Mouse (Mus musculus): ENCODE results near the gene Piezo1. TPM values are rescaled to one million over a fixed set of nuclear protein-coding genes. Genes with fewer than 3 reads are reported as not detected.

Piezo1 gene
- polyA plus RNA-seq, 1 experiment from 2014 or later = 1.2 TPM

DNA sequence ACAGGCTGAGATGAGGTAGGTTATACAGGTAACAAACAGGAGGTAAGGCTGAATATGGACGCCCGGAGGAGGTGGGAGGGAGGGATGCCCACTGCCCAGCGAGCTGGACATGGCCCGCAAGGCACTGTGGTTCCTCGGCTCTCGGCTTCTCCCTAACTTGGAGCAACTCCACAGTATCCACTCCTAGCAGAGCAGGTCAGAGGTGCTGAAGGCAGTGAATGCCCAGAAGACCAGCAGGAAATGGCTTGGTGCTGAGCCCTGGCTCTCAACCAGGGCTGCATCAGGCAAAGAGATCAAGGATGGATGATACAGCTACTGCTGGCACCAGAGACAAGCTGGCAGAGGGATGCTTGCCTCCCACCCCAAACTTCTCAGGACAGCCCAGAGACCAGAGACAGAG is 26.6 kb downstream of the Piezo1 start:
- no peaks in the 10 kb centered on the region for H3K36me3 ChIP-seq (ENCODE audit: control insufficient read depth, insufficient read depth, low read length)
- DNase-seq (ENCODE audit: low spot score) (no peak), ATAC-seq (peak; percentile 22; the same call in 1 of the 2 replicates)
- no peak overlapping the region; the same call in 1 of the 2 replicates for H3K9ac ChIP-seq (ENCODE audit: low read length)
- H3K4me3 ChIP-seq (ENCODE audit: low read depth, low read length) = no peak overlapping the region
- H3K27ac ChIP-seq (ENCODE audit: low read depth, low read length) = no peak overlapping the region
- H3K27me3 ChIP-seq (replicated peaks; ENCODE audit: control insufficient read depth, insufficient read depth, low read length) = no peaks in the 10 kb centered on the region
- H3K4me2 ChIP-seq (ENCODE audit: low read length) = peak overlapping the region; percentile 44
- no peaks in the 10 kb centered on the region for H3K9me3 ChIP-seq (replicated peaks; ENCODE audit: control insufficient read depth, low read length)
- peaks cover 19% of the 10 kb centered on the region for H3K4me1 ChIP-seq (ENCODE audit: control insufficient read depth, insufficient read depth, low read length)
- WGBS = 46% methylated on average over 6 of the region's 6 CpGs

GRCm38 (mm10) chr8:122523652-122524360 is 27.3 kb downstream of the Piezo1 start:
- no peaks in the 10 kb centered on the region for H3K36me3 ChIP-seq (ENCODE audit: control insufficient read depth, insufficient read depth, low read length)
- H3K4me3 ChIP-seq (ENCODE audit: low read depth, low read length) = no peak overlapping the region
- 9% methylated on average over 23 of the region's 23 CpGs for WGBS
- peak; percentile 86 for DNase-seq (ENCODE audit: low spot score)
- no peaks in the 10 kb centered on the region for H3K9me3 ChIP-seq (replicated peaks; ENCODE audit: control insufficient read depth, low read length)
- peak overlapping the region; percentile 44 for H3K4me2 ChIP-seq (ENCODE audit: low read length)
- H3K27me3 ChIP-seq (replicated peaks; ENCODE audit: control insufficient read depth, insufficient read depth, low read length) = no peaks in the 10 kb centered on the region
- H3K27ac ChIP-seq (ENCODE audit: low read depth, low read length) = peak overlapping the region; percentile 52
- H3K4me1 ChIP-seq (ENCODE audit: control insufficient read depth, insufficient read depth, low read length) = peaks cover 19% of the 10 kb centered on the region
- peak overlapping the region; percentile 45; the same call in 1 of the 2 replicates for H3K9ac ChIP-seq (ENCODE audit: low read length)
- ATAC-seq = peak; percentile 85

GRCm38 (mm10) chr8:122522796-122523651 is 28.1 kb downstream of the Piezo1 start:
- ATAC-seq = no peak; the same call in 1 of the 2 replicates
- H3K27ac ChIP-seq (ENCODE audit: low read depth, low read length) = peak overlapping the region; percentile 52
- H3K9ac ChIP-seq (ENCODE audit: low read length) = 0 out of 2 replicates have a peak overlapping the region, but pooled peaks have one; percentile 45

DNA sequence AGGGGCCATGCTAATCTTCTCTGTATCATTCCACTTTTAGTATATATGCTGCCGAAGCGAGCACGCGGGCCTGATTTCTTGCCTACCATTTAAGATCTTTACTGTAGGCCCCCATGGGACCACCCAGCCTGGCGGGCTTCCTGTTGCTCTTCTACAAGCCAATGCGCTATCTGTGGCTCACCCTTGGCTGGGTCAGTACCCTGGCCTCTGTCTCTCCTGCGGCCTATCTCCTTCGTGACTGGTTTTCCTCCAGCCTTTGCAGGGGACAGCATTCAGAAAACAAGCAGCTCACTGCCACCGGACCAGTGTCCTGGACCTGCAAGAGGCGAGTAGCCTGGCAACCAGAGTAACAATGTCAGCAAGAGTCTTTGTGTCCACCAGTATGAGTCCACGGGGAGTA is 30.5 kb downstream of the Piezo1 start:
- no peak for ATAC-seq
- no peak overlapping the region for H3K4me3 ChIP-seq (ENCODE audit: low read depth, low read length)
- no peaks in the 10 kb centered on the region for H3K9me3 ChIP-seq (replicated peaks; ENCODE audit: control insufficient read depth, low read length)

More at GRCm38 (mm10) chr8:122522796-122523651, 28.1 kb downstream of the Piezo1 start:
- Histone ChIP-seq H3K27me3 (replicated peaks; ENCODE audit: control insufficient read depth, insufficient read depth, low read length) (no peaks in the 10 kb centered on the region), H3K9me3 (replicated peaks; ENCODE audit: control insufficient read depth, low read length) (no peaks in the 10 kb centered on the region), H3K4me1 (ENCODE audit: control insufficient read depth, insufficient read depth, low read length) (peaks cover 19% of the 10 kb centered on the region), H3K4me3 (ENCODE audit: low read depth, low read length) (no peak overlapping the region), H3K36me3 (ENCODE audit: control insufficient read depth, insufficient read depth, low read length) (no peaks in the 10 kb centered on the region), H3K4me2 (ENCODE audit: low read length) (peak overlapping the region; percentile 44)
- WGBS = 67% methylated on average over 14 of the region's 14 CpGs
- no peak for DNase-seq (ENCODE audit: low spot score)

GRCm38 (mm10) chr8:122517541-122518190 is 33.5 kb downstream of the Piezo1 start:
- H3K9me3 ChIP-seq (replicated peaks; ENCODE audit: control insufficient read depth, low read length) = no peaks in the 10 kb centered on the region
- 35% methylated on average over 6 of the region's 6 CpGs for WGBS

More for the DNA sequence above, 30.5 kb downstream of the Piezo1 start:
- no peaks in the 10 kb centered on the region for H3K27me3 ChIP-seq (replicated peaks; ENCODE audit: control insufficient read depth, insufficient read depth, low read length)
- H3K4me2 ChIP-seq (ENCODE audit: low read length) = no peak overlapping the region
- no peak for DNase-seq (ENCODE audit: low spot score)
- peaks cover 19% of the 10 kb centered on the region for H3K4me1 ChIP-seq (ENCODE audit: control insufficient read depth, insufficient read depth, low read length)
- H3K36me3 ChIP-seq (ENCODE audit: control insufficient read depth, insufficient read depth, low read length) = no peaks in the 10 kb centered on the region
- WGBS = 77% methylated on average over 11 of the region's 11 CpGs
- H3K9ac ChIP-seq (ENCODE audit: low read length) = no peak overlapping the region
- no peak overlapping the region for H3K27ac ChIP-seq (ENCODE audit: low read depth, low read length)

GRCm38 (mm10) chr8:122515699-122516098 is 35.4 kb downstream of the Piezo1 start:
- Histone ChIP-seq H3K27ac (ENCODE audit: low read depth, low read length) (no peak overlapping the region), H3K4me2 (ENCODE audit: low read length) (no peak overlapping the region), H3K36me3 (ENCODE audit: control insufficient read depth, insufficient read depth, low read length) (no peaks in the 10 kb centered on the region), H3K9ac (ENCODE audit: low read length) (no peak overlapping the region), H3K4me3 (ENCODE audit: low read depth, low read length) (no peak overlapping the region), H3K4me1 (ENCODE audit: control insufficient read depth, insufficient read depth, low read length) (no peaks in the 10 kb centered on the region), H3K9me3 (replicated peaks; ENCODE audit: control insufficient read depth, low read length) (no peaks in the 10 kb centered on the region), H3K27me3 (replicated peaks; ENCODE audit: control insufficient read depth, insufficient read depth, low read length) (no peaks in the 10 kb centered on the region)
- ATAC-seq (no peak), DNase-seq (ENCODE audit: low spot score) (no peak)
- 93% methylated on average over 14 of the region's 14 CpGs for WGBS

More at GRCm38 (mm10) chr8:122517541-122518190, 33.5 kb downstream of the Piezo1 start:
- Histone ChIP-seq H3K27me3 (replicated peaks; ENCODE audit: control insufficient read depth, insufficient read depth, low read length) (no peaks in the 10 kb centered on the region), H3K4me1 (ENCODE audit: control insufficient read depth, insufficient read depth, low read length) (no peaks in the 10 kb centered on the region), H3K36me3 (ENCODE audit: control insufficient read depth, insufficient read depth, low read length) (no peaks in the 10 kb centered on the region), H3K9ac (ENCODE audit: low read length) (no peak overlapping the region), H3K27ac (ENCODE audit: low read depth, low read length) (no peak overlapping the region; the same call in 1 of the 2 replicates), H3K4me2 (ENCODE audit: low read length) (no peak overlapping the region), H3K4me3 (ENCODE audit: low read depth, low read length) (no peak overlapping the region)
- no peak for ATAC-seq
- no peak for DNase-seq (ENCODE audit: low spot score)

DNA sequence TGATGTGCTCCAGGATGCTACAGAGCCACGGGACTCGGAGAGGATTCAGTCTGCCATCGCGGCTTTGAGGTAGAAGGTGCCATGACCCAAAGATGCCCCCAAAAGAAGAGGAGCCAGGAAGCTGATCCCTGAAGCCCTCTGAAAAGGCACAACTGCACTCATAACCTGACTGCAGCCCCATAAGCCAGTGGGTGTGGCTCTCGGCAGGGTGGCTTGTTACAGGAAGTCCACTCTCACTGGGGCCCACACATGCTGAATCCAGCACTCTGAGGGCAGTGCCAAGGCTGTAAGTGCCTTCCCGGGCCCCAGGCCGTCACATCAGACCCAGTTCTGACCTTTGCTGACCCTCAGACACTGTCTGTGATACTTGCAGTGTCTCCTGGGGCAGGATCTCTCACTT is 38.7 kb downstream of the Piezo1 start:
- Histone ChIP-seq H3K9ac (ENCODE audit: low read length) (no peak overlapping the region), H3K27ac (ENCODE audit: low read depth, low read length) (no peak overlapping the region), H3K9me3 (replicated peaks; ENCODE audit: control insufficient read depth, low read length) (no peaks in the 10 kb centered on the region), H3K4me3 (ENCODE audit: low read depth, low read length) (no peak overlapping the region), H3K27me3 (replicated peaks; ENCODE audit: control insufficient read depth, insufficient read depth, low read length) (no peaks in the 10 kb centered on the region), H3K36me3 (ENCODE audit: control insufficient read depth, insufficient read depth, low read length) (no peaks in the 10 kb centered on the region), H3K4me1 (ENCODE audit: control insufficient read depth, insufficient read depth, low read length) (no peaks in the 10 kb centered on the region), H3K4me2 (ENCODE audit: low read length) (no peak overlapping the region)
- DNase-seq (ENCODE audit: low spot score) (no peak), ATAC-seq (no peak)
- WGBS = 85% methylated on average over 7 of the region's 7 CpGs

- 79% methylated on average over 16 of the region's 16 CpGs for WGBS
- no peak overlapping the region for H3K4me2 ChIP-seq (ENCODE audit: low read length)
- ATAC-seq (no peak), DNase-seq (ENCODE audit: low spot score) (no peak)
- no peaks in the 10 kb centered on the region for H3K9me3 ChIP-seq (replicated peaks; ENCODE audit: control insufficient read depth, low read length)
- H3K27me3 ChIP-seq (replicated peaks; ENCODE audit: control insufficient read depth, insufficient read depth, low read length) = no peaks in the 10 kb centered on the region
- no peaks in the 10 kb centered on the region for H3K36me3 ChIP-seq (ENCODE audit: control insufficient read depth, insufficient read depth, low read length)
- no peak overlapping the region for H3K4me3 ChIP-seq (ENCODE audit: low read depth, low read length)
- no peak overlapping the region for H3K27ac ChIP-seq (ENCODE audit: low read depth, low read length)
- H3K4me1 ChIP-seq (ENCODE audit: control insufficient read depth, insufficient read depth, low read length) = no peaks in the 10 kb centered on the region
- no peak overlapping the region for H3K9ac ChIP-seq (ENCODE audit: low read length)
Observed at GRCm38 (mm10) chr8:122511552-122511951, 39.6 kb downstream of the Piezo1 start.
